Mouse (Mus musculus) megakaryocyte, embryonic 14.5 days (primary cell): ENCODE results near the gene Ppp1r12b. TPM values are rescaled to one million over a fixed set of nuclear protein-coding genes. Genes with fewer than 3 reads are reported as not detected.

Experiments
- H3K27me3 ChIP-seq: replicated peaks from 2 replicates; pipeline ENCODE3; 2012; ENCODE audit warnings: inconsistent platforms
- H3K36me3 ChIP-seq: replicated peaks from 2 replicates; pipeline ENCODE3; 2012; ENCODE audit warnings: low read length, inconsistent platforms, mixed read lengths
- H3K4me1 ChIP-seq: 2 replicates; pipeline ENCODE4 v1.6.1; 2012; ENCODE audit warnings: inconsistent platforms
- H3K4me3 ChIP-seq: replicated peaks from 2 replicates; pipeline ENCODE3; 2012; ENCODE audit warnings: moderate library complexity, mild to moderate bottlenecking, inconsistent platforms
- H3K9me3 ChIP-seq: 2 replicates; pipeline ENCODE4 v1.6.1; 2012; ENCODE audit warnings: inconsistent platforms
- FLI1 ChIP-seq: IDR thresholded peaks from 2 replicates; pipeline ENCODE4 v1.6.1; 2012; ENCODE audit warnings: low read length, inconsistent platforms, mixed read lengths
- GATA1 ChIP-seq: IDR thresholded peaks from 3 replicates; pipeline ENCODE4 v1.6.1; 2012; ENCODE audit warnings: mixed read lengths, low read length, inconsistent platforms, borderline replicate concordance
- polyA plus RNA-seq: library from polyadenylated mRNA; stranded (reverse); fragments of >175 nt; gene quantifications from 2 replicates; pipeline ENCODE4 v1.2.3, GENCODE M21; 2012; ENCODE audit warnings: low replicate concordance; ENCODE audit not compliant: insufficient read depth

The Ppp1r12b gene
- polyA plus RNA-seq, 1 experiment: 0.60 TPM

- no peak for TF ChIP-seq GATA1
- no peak for TF ChIP-seq FLI1
- Histone ChIP-seq H3K4me3 (no peak overlapping the region), H3K4me1 (no peaks in the 10 kb centered on the region), H3K36me3 (peaks cover 70% of the 10 kb centered on the region), H3K27me3 (no peaks in the 10 kb centered on the region), H3K9me3 (no peaks in the 10 kb centered on the region)
Observed at GRCm38 (mm10) chr1:134829635-134830034, 126.1 kb downstream of the Ppp1r12b start.

- Histone ChIP-seq H3K36me3 (peaks cover 60% of the 10 kb centered on the region), H3K4me3 (no peak overlapping the region), H3K9me3 (no peaks in the 10 kb centered on the region), H3K27me3 (no peaks in the 10 kb centered on the region), H3K4me1 (no peaks in the 10 kb centered on the region)
- no peak for TF ChIP-seq GATA1
- no peak for TF ChIP-seq FLI1
Observed at GRCm38 (mm10) chr1:134824896-134825295, 130.8 kb downstream of the Ppp1r12b start.

- H3K36me3 ChIP-seq: peaks cover 63% of the 10 kb centered on the region
- H3K4me3 ChIP-seq: no peak overlapping the region
- TF ChIP-seq GATA1: no peak
- no peak for TF ChIP-seq FLI1
Observed at GRCm38 (mm10) chr1:134823842-134824241, 131.9 kb downstream of the Ppp1r12b start.

GRCm38 (mm10) chr1:134823323-134823722, 132.4 kb downstream of the Ppp1r12b start:
- H3K9me3 ChIP-seq: no peaks in the 10 kb centered on the region
- H3K4me3 ChIP-seq: no peak overlapping the region
- H3K4me1 ChIP-seq: no peaks in the 10 kb centered on the region; the same call in 1 of the 2 replicates
- peaks cover 61% of the 10 kb centered on the region for H3K36me3 ChIP-seq
- no peaks in the 10 kb centered on the region for H3K27me3 ChIP-seq
- TF ChIP-seq GATA1 (no peak), FLI1 (no peak)

More at GRCm38 (mm10) chr1:134823842-134824241, 131.9 kb downstream of the Ppp1r12b start:
- no peaks in the 10 kb centered on the region for H3K27me3 ChIP-seq
- no peaks in the 10 kb centered on the region for H3K4me1 ChIP-seq
- no peaks in the 10 kb centered on the region for H3K9me3 ChIP-seq

GRCm38 (mm10) chr1:134820882-134821281, 134.9 kb downstream of the Ppp1r12b start:
- no peaks in the 10 kb centered on the region; the same call in 1 of the 2 replicates for H3K4me1 ChIP-seq
- H3K4me3 ChIP-seq: no peak overlapping the region
- no peak for TF ChIP-seq FLI1
- TF ChIP-seq GATA1: no peak
- no peaks in the 10 kb centered on the region for H3K27me3 ChIP-seq
- peaks cover 54% of the 10 kb centered on the region for H3K36me3 ChIP-seq
- no peaks in the 10 kb centered on the region for H3K9me3 ChIP-seq

GRCm38 (mm10) chr1:134819196-134819595, 136.5 kb downstream of the Ppp1r12b start:
- no peak overlapping the region for H3K4me3 ChIP-seq
- no peaks in the 10 kb centered on the region; the same call in 1 of the 2 replicates for H3K4me1 ChIP-seq
- no peaks in the 10 kb centered on the region for H3K27me3 ChIP-seq
- TF ChIP-seq FLI1 (no peak), GATA1 (no peak)
- H3K9me3 ChIP-seq: no peaks in the 10 kb centered on the region
- peaks cover 50% of the 10 kb centered on the region for H3K36me3 ChIP-seq

- peaks cover 49% of the 10 kb centered on the region for H3K36me3 ChIP-seq
- H3K27me3 ChIP-seq: no peaks in the 10 kb centered on the region
- H3K4me3 ChIP-seq: no peak overlapping the region
- no peaks in the 10 kb centered on the region; the same call in 1 of the 2 replicates for H3K4me1 ChIP-seq
- no peaks in the 10 kb centered on the region for H3K9me3 ChIP-seq
- TF ChIP-seq FLI1 (no peak), GATA1 (no peak)
Observed at GRCm38 (mm10) chr1:134818716-134819115, 137.0 kb downstream of the Ppp1r12b start.

- TF ChIP-seq FLI1 (no peak), GATA1 (no peak)
- no peaks in the 10 kb centered on the region; the same call in 1 of the 2 replicates for H3K4me1 ChIP-seq
- H3K4me3 ChIP-seq: no peak overlapping the region
- H3K36me3 ChIP-seq: peaks cover 45% of the 10 kb centered on the region
- H3K27me3 ChIP-seq: no peaks in the 10 kb centered on the region
- no peaks in the 10 kb centered on the region for H3K9me3 ChIP-seq
Observed at GRCm38 (mm10) chr1:134817916-134818595, 137.7 kb downstream of the Ppp1r12b start.

- Histone ChIP-seq H3K4me1 (no peaks in the 10 kb centered on the region; the same call in 1 of the 2 replicates), H3K9me3 (no peaks in the 10 kb centered on the region)
- TF ChIP-seq GATA1: no peak
- TF ChIP-seq FLI1: no peak
Observed at GRCm38 (mm10) chr1:134817120-134817519, 138.6 kb downstream of the Ppp1r12b start.

GRCm38 (mm10) chr1:134816617-134817016, 139.1 kb downstream of the Ppp1r12b start:
- peak overlapping the region; percentile 53 for H3K4me3 ChIP-seq
- H3K27me3 ChIP-seq: no peaks in the 10 kb centered on the region
- H3K36me3 ChIP-seq: peaks cover 46% of the 10 kb centered on the region
- H3K4me1 ChIP-seq: no peaks in the 10 kb centered on the region; the same call in 1 of the 2 replicates
- TF ChIP-seq GATA1 (no peak), FLI1 (no peak)
- H3K9me3 ChIP-seq: no peaks in the 10 kb centered on the region

More at GRCm38 (mm10) chr1:134817120-134817519, 138.6 kb downstream of the Ppp1r12b start:
- Histone ChIP-seq H3K4me3 (no peak overlapping the region), H3K36me3 (peaks cover 42% of the 10 kb centered on the region), H3K27me3 (no peaks in the 10 kb centered on the region)
